Mouse (Mus musculus) embryonic facial prominence, embryonic 10.5 days (tissue): ENCODE measurements around the gene Cpne8. TPM values are rescaled to one million over a fixed set of nuclear protein-coding genes. Genes with fewer than 3 reads are reported as not detected.
"Not testable (repeated sequence)": the region's sequence is repeated elsewhere in the genome, so short reads cannot be mapped to it uniquely, and the experiment has no call there.

Experiments used
- DNase-seq: peaks from one replicate; pipeline ENCODE4 v3.0.0-alpha.2; 2017; ENCODE audit warnings: low spot score
- H3K27ac ChIP-seq: fragments of 300-500 bp; sonication (generic); replicated peaks from 2 replicates; pipeline ENCODE4 v1.5.1; 2016; ENCODE audit warnings: mild to moderate bottlenecking
- H3K27me3 ChIP-seq: fragments of 300-500 bp; sonication (generic); replicated peaks from 2 replicates; pipeline ENCODE4 v1.6.1; 2016; ENCODE audit warnings: low read depth, mild to moderate bottlenecking; ENCODE audit not compliant: poor library complexity, severe bottlenecking
- H3K36me3 ChIP-seq: fragments of 300-500 bp; sonication (generic); replicated peaks from 2 replicates; pipeline ENCODE4 v1.6.1; 2016; ENCODE audit warnings: mild to moderate bottlenecking, moderate library complexity
- H3K4me1 ChIP-seq: fragments of 300-500 bp; sonication (generic); 2 replicates; pipeline ENCODE4 v1.6.1; 2016
- H3K4me3 ChIP-seq: fragments of 300-500 bp; sonication (generic); 2 replicates; pipeline ENCODE4 v1.5.1; 2016; ENCODE audit warnings: mild to moderate bottlenecking, moderate library complexity
- H3K9me3 ChIP-seq: fragments of 300-500 bp; sonication (generic); 2 replicates; pipeline ENCODE4 v1.6.1; 2016; ENCODE audit warnings: mild to moderate bottlenecking
- WGBS: fragments of 180-500 bp; shearing (Covaris S2); methylation state at CpG from one replicate; pipeline ENCODE4 v1.1.7; 2016; 5-methylcytosine and 5-hydroxymethylcytosine counted together
- polyA plus RNA-seq: library from polyadenylated mRNA; unstranded; fragments of >200 nt; fragmentation: Nextera tagmentation; extraction: Ambion mirVana; gene quantifications from 2 replicates; pipeline ENCODE4 v1.2.1, GENCODE M21; 2016

Cpne8 gene
- polyA plus RNA-seq, 1 experiment from 2014 or later, result 4.0 TPM

- Histone ChIP-seq H3K9me3 (no peaks in the 10 kb centered on the region), H3K36me3 (no peaks in the 10 kb centered on the region), H3K27me3 (no peaks in the 10 kb centered on the region), H3K4me1 (peaks cover 11% of the 10 kb centered on the region), H3K27ac (no peak overlapping the region), H3K4me3 (no peak overlapping the region)
- no peak for DNase-seq
- 86% methylated on average over 5 of the region's 5 CpGs for WGBS
Observed at GRCm38 (mm10) chr15:90536311-90537202, 142.7 kb downstream of the Cpne8 start.

- Histone ChIP-seq H3K36me3 (no peaks in the 10 kb centered on the region), H3K4me3 (no peak overlapping the region), H3K27me3 (no peaks in the 10 kb centered on the region), H3K4me1 (peaks cover 11% of the 10 kb centered on the region), H3K27ac (no peak overlapping the region), H3K9me3 (no peaks in the 10 kb centered on the region)
- 53% methylated on average over 7 of the region's 7 CpGs for WGBS
- peak; percentile 34 for DNase-seq
Observed at GRCm38 (mm10) chr15:90535730-90536129, 143.5 kb downstream of the Cpne8 start.

GRCm38 (mm10) chr15:90512769-90513168 is 166.5 kb downstream of the Cpne8 start:
- no peak for DNase-seq
- no peaks in the 10 kb centered on the region for H3K27me3 ChIP-seq
- no peaks in the 10 kb centered on the region for H3K4me1 ChIP-seq
- H3K4me3 ChIP-seq, result no peak overlapping the region
- no peaks in the 10 kb centered on the region for H3K36me3 ChIP-seq
- no peaks in the 10 kb centered on the region for H3K9me3 ChIP-seq
- H3K27ac ChIP-seq, result no peak overlapping the region
- WGBS, result 91% methylated on average over 4 of the region's 4 CpGs

GRCm38 (mm10) chr15:90497080-90497479 is 182.2 kb downstream of the Cpne8 start:
- 82% methylated on average over 3 of the region's 3 CpGs for WGBS
- no peak overlapping the region for H3K27ac ChIP-seq
- no peaks in the 10 kb centered on the region for H3K36me3 ChIP-seq
- no peaks in the 10 kb centered on the region for H3K27me3 ChIP-seq
- DNase-seq, result no peak
- no peaks in the 10 kb centered on the region for H3K9me3 ChIP-seq
- no peak overlapping the region for H3K4me3 ChIP-seq
- H3K4me1 ChIP-seq, result no peaks in the 10 kb centered on the region

GRCm38 (mm10) chr15:90491558-90491957 is 187.7 kb downstream of the Cpne8 start:
- no peak for DNase-seq
- Histone ChIP-seq H3K9me3 (no peaks in the 10 kb centered on the region), H3K36me3 (no peaks in the 10 kb centered on the region), H3K4me1 (no peaks in the 10 kb centered on the region), H3K4me3 (no peak overlapping the region), H3K27ac (no peak overlapping the region), H3K27me3 (no peaks in the 10 kb centered on the region)
- WGBS, result 75% methylated on average over 6 of the region's 6 CpGs

GRCm38 (mm10) chr15:90490186-90490585 is 189.0 kb downstream of the Cpne8 start:
- no peak for DNase-seq
- H3K27me3 ChIP-seq, result no peaks in the 10 kb centered on the region
- no peaks in the 10 kb centered on the region for H3K36me3 ChIP-seq
- no peaks in the 10 kb centered on the region for H3K4me1 ChIP-seq
- no peak overlapping the region for H3K27ac ChIP-seq
- 91% methylated on average over 7 of the region's 7 CpGs for WGBS
- H3K9me3 ChIP-seq, result no peaks in the 10 kb centered on the region
- no peak overlapping the region for H3K4me3 ChIP-seq

GRCm38 (mm10) chr15:90470561-90470960 is 208.7 kb downstream of the Cpne8 start:
- H3K9me3 ChIP-seq, result not testable (repeated sequence)

GRCm38 (mm10) chr15:90463281-90463680 is 216.0 kb downstream of the Cpne8 start:
- Histone ChIP-seq H3K36me3 (no peaks in the 10 kb centered on the region), H3K27me3 (no peaks in the 10 kb centered on the region), H3K27ac (no peak overlapping the region), H3K4me1 (no peaks in the 10 kb centered on the region), H3K9me3 (no peaks in the 10 kb centered on the region), H3K4me3 (no peak overlapping the region)
- 81% methylated on average over 2 of the region's 2 CpGs for WGBS
- DNase-seq, result no peak

More at GRCm38 (mm10) chr15:90470561-90470960, 208.7 kb downstream of the Cpne8 start:
- H3K36me3 ChIP-seq, H3K4me1 ChIP-seq, H3K27me3 ChIP-seq, DNase-seq, H3K4me3 ChIP-seq, H3K27ac ChIP-seq: not testable (repeated sequence)

GRCm38 (mm10) chr15:90446076-90446475 is 233.2 kb downstream of the Cpne8 start:
- Histone ChIP-seq H3K27me3 (no peaks in the 10 kb centered on the region), H3K27ac (no peak overlapping the region), H3K36me3 (no peaks in the 10 kb centered on the region), H3K4me3 (no peak overlapping the region), H3K4me1 (no peaks in the 10 kb centered on the region), H3K9me3 (no peaks in the 10 kb centered on the region)
- WGBS, result 94% methylated on average over 1 of the region's 1 CpGs
- no peak for DNase-seq
